Mouse (Mus musculus) right cerebral cortex, postnatal 10 days (tissue): Measurements from ENCODE around the gene Sv2c.
A peak's percentile ranks its signal among the peaks of the same experiment; 100 is the strongest.

Source experiments
- DNase-seq, 2 experiments: peaks; one replicate each; pipeline ENCODE4 v3.0.0; 2021; ENCODE audit warnings: low spot score in 2 of 2

Sv2c gene

GRCm38 (mm10) chr13:95968031-95968430, 164.3 kb downstream of the Sv2c start:
- peak in 1 of 2 experiments; percentile 52 for DNase-seq

GRCm38 (mm10) chr13:95966791-95967190, 165.6 kb downstream of the Sv2c start:
- DNase-seq, result no peak

GRCm38 (mm10) chr13:95965596-95965995, 166.8 kb downstream of the Sv2c start:
- no peak for DNase-seq

GRCm38 (mm10) chr13:95965162-95965561, 167.2 kb downstream of the Sv2c start:
- DNase-seq, result no peak

- no peak for DNase-seq
Observed at GRCm38 (mm10) chr13:95964226-95964625, 168.2 kb downstream of the Sv2c start.

- DNase-seq, result no peak
Observed at GRCm38 (mm10) chr13:95963671-95964070, 168.7 kb downstream of the Sv2c start.

GRCm38 (mm10) chr13:95961905-95962304, 170.5 kb downstream of the Sv2c start:
- no peak for DNase-seq

GRCm38 (mm10) chr13:95961191-95961791, 171.1 kb downstream of the Sv2c start:
- DNase-seq, result peak; percentile 65 to 86

- DNase-seq, result no peak
Observed at GRCm38 (mm10) chr13:95960477-95961185, 171.7 kb downstream of the Sv2c start.

GRCm38 (mm10) chr13:95959651-95960476, 172.5 kb downstream of the Sv2c start:
- no peak for DNase-seq

- no peak for DNase-seq
Observed at GRCm38 (mm10) chr13:95957134-95957533, 175.2 kb downstream of the Sv2c start.

GRCm38 (mm10) chr13:95956327-95956781, 176.0 kb downstream of the Sv2c start:
- no peak for DNase-seq

GRCm38 (mm10) chr13:95955204-95955603, 177.2 kb downstream of the Sv2c start:
- DNase-seq, result no peak

GRCm38 (mm10) chr13:95953636-95954035, 178.7 kb downstream of the Sv2c start:
- no peak for DNase-seq

- no peak for DNase-seq
Observed at GRCm38 (mm10) chr13:95952263-95952662, 180.1 kb downstream of the Sv2c start.

- DNase-seq, result peak; percentile 54 to 68
Observed at GRCm38 (mm10) chr13:95951098-95951894, 181.1 kb downstream of the Sv2c start.

GRCm38 (mm10) chr13:95950434-95951091, 181.8 kb downstream of the Sv2c start:
- DNase-seq, result no peak

- peak in 1 of 2 experiments; percentile 16 for DNase-seq
Observed at GRCm38 (mm10) chr13:95949356-95949755, 183.0 kb downstream of the Sv2c start.

GRCm38 (mm10) chr13:95948821-95949220, 183.6 kb downstream of the Sv2c start:
- peak in 1 of 2 experiments; percentile 14 for DNase-seq

- DNase-seq, result peak in 1 of 2 experiments; percentile 4
Observed at GRCm38 (mm10) chr13:95948394-95948793, 184.0 kb downstream of the Sv2c start.

- peak in 1 of 2 experiments; percentile 17 for DNase-seq
Observed at GRCm38 (mm10) chr13:95945937-95946507, 186.4 kb downstream of the Sv2c start.
